Mouse (Mus musculus) erythroblast, embryonic 14.5 days (primary cell): ENCODE data around the gene Rtp3.

Experiments
- GATA1 ChIP-seq: IDR thresholded peaks from 2 replicates; pipeline ENCODE4 v1.6.1; 2012; ENCODE audit warnings: low read length, inconsistent platforms, mixed read lengths
- TAL1 ChIP-seq: IDR thresholded peaks from 3 replicates; pipeline ENCODE4 v1.6.1; 2012; ENCODE audit warnings: low read length, inconsistent platforms, mixed read lengths

DNA sequence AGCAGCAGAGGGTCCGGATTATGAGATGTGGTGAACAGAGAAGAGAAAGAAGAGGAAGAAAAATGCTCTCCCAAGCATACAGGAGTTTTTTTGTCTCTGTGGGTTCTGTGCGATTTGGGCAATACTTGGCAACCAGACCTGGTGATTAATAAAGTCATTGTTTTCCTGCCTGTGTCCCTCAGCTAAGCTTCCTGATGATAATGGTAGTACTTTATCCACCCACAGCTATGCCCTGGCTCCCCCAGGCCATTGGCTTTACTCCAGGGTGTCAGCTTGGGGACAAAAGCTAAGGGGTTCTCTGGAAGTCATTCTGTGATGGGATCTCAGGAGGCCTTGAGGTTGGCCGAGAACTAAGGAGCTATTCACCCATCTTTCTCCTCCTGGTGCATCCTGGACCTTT, 21.7 kb upstream of the Rtp3 start:
- TF ChIP-seq GATA1, result no peak
- no peak for TF ChIP-seq TAL1
